Mouse (Mus musculus): ENCODE data around the gene Rab3c. TPM values are rescaled to one million over a fixed set of nuclear protein-coding genes. Genes with fewer than 3 reads are reported as not detected.

The Rab3c gene
- total and polyA plus RNA-seq, 3 experiments, result not detected

DNA sequence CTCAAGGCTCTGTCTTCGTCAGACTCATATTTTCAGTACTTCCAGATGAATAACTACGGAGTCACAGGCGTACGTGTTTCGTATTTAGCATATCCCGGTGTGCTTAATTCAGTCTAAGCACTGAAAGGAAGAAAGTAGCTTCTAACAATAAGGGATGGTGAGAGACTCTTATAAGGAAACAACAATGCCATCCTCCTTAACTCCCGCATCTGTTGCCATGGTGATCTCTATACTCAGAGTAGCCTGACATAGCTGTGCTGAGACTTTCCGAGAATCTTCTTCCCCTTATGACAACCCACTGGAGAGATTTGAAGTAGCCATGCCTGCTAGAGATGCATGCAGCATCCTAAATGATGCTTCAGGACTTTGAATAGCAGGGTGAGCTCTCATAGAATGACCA is 272.3 kb downstream of the Rab3c start:
- in situ Hi-C loops (cut with MboI; ENCODE audit: low pct_ligation_motif_present, low pct_unique_long_range_greater_than_20kb, low sequenced_read_pairs) (no loop called here), dilution Hi-C loops (cut with MboI; ENCODE audit: extremely low pct_ligation_motif_present, extremely low pct_unique_long_range_greater_than_20kb, low sequenced_read_pairs) (no loop called here)

DNA sequence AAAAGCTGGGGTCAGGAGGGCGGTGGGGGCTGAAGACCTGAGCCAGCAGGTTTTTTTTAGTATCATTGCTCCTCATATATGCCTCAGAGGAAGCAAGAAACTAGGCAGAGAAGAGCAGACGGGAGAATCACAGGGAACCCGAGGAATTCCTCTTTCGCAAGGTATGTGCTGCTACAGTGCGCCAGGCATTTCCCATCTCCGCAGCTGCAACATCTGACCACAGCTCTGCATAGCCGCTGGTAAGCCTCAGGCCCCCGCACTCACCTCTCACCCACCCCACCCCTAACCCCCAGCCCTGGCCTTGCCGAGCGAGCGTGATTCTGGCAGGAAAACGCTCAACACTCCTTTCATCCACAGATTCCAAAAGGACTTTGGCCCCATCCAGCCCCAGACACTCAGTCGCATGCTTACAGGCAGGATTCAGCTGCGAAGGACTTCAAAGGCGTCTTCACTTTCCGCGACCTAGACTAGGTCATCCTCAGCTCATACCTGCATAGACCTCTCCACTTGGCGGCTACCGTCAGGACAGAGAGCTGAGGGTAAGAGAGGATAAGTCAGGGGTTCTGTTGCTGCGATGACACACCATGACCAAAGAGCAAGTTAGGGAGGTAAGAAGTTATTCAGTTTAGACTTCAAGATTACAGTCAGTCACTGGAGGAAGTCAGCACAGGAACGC is 274.6 kb downstream of the Rab3c start:
- Histone ChIP-seq H3K36me3 (replicated peaks in 1 of 2; ENCODE audit: control insufficient read depth in 1 of 2, insufficient read depth in 1 of 2, low read length in 1 of 2) (no peaks in the 10 kb centered on the region), H3K27me3 (replicated peaks) (no peaks in the 10 kb centered on the region), H3K4me2 (ENCODE audit: insufficient read depth, low read depth, poor library complexity, severe bottlenecking) (no peak overlapping the region), H3K79me2 (replicated peaks; ENCODE audit: control insufficient read depth, extremely low read depth, insufficient read depth, poor library complexity, severe bottlenecking) (no peaks in the 10 kb centered on the region), H3K4me3 (replicated peaks in 1 of 3; ENCODE audit: low read depth in 2 of 3, low read length in 2 of 3, poor library complexity in 1 of 3) (no peak overlapping the region), H3K9me3 (replicated peaks; ENCODE audit: low read length) (peaks cover 27% of the 10 kb centered on the region), H3K27ac (ENCODE audit: insufficient read depth, low read depth) (no peak overlapping the region), H3K9ac (ENCODE audit: insufficient read depth, low read depth) (no peak overlapping the region), H3K4me1 (ENCODE audit: control insufficient read depth in 1 of 2, insufficient read depth in 2 of 2) (peaks cover 0 to 4% of the 10 kb centered on the region in 2 experiments; a peak in 1 of 4 replicates)
- DNase-seq (ENCODE audit: extremely low read depth), result no peak
- dilution Hi-C loops (cut with MboI; ENCODE audit: extremely low pct_ligation_motif_present, extremely low pct_unique_long_range_greater_than_20kb, low sequenced_read_pairs), result no loop called here
- TF ChIP-seq MAX (IDR thresholded peaks at IDR 0.05; ENCODE audit: low read length) (no peak), PAX5 (IDR thresholded peaks at IDR 0.05; ENCODE audit: low read length) (no peak), SIN3A (IDR thresholded peaks at IDR 0.05; ENCODE audit: low read length) (no peak), NELFE (IDR thresholded peaks at IDR 0.05; ENCODE audit: low read depth, low read length) (no peak), ZC3H11A (IDR thresholded peaks at IDR 0.05; ENCODE audit: low read depth, low read length) (no peak), GABPA (IDR thresholded peaks at IDR 0.05; ENCODE audit: insufficient replicate concordance, low read depth, low read length) (no peak), UBTF (IDR thresholded peaks at IDR 0.05; ENCODE audit: low read depth, low read length) (no peak), MEF2A (IDR thresholded peaks at IDR 0.05; ENCODE audit: borderline replicate concordance, low read depth, low read length) (no peak), EP300 (IDR thresholded peaks at IDR 0.05; ENCODE audit: low read length) (no peak)
- in situ Hi-C loops (cut with MboI; ENCODE audit: low pct_ligation_motif_present, low pct_unique_long_range_greater_than_20kb, low sequenced_read_pairs), result no loop called here

More for the DNA sequence above, 272.3 kb downstream of the Rab3c start:
- TF ChIP-seq NRF1 (IDR thresholded peaks at IDR 0.05; ENCODE audit: low read depth, low read length), result no peak
- no peak for TF ChIP-seq CHD1 (IDR thresholded peaks at IDR 0.05; ENCODE audit: low read depth, low read length)
- no peak for TF ChIP-seq POLR2A (IDR thresholded peaks at IDR 0.05; ENCODE audit: low read depth, low read length)
- TF ChIP-seq GABPA (IDR thresholded peaks at IDR 0.05; ENCODE audit: insufficient replicate concordance, low read depth, low read length), result no peak
- TF ChIP-seq ZKSCAN1 (IDR thresholded peaks at IDR 0.05; ENCODE audit: borderline replicate concordance, low read depth, low read length), result no peak
- no peak for TF ChIP-seq ETS1 (conservative IDR thresholded peaks at IDR 0.05; ENCODE audit: low read depth, low read length)
- no peak for TF ChIP-seq PAX5 (IDR thresholded peaks at IDR 0.05; ENCODE audit: low read length)
- TF ChIP-seq RCOR1 (conservative IDR thresholded peaks at IDR 0.05; ENCODE audit: low read depth, low read length), result no peak
- TF ChIP-seq EP300 (IDR thresholded peaks at IDR 0.05; ENCODE audit: low read length), result no peak
- TF ChIP-seq MXI1 (IDR thresholded peaks at IDR 0.05; ENCODE audit: low read depth, low read length), result no peak
- TF ChIP-seq TBP (conservative IDR thresholded peaks at IDR 0.05; ENCODE audit: low read depth, low read length), result no peak
- no peak for TF ChIP-seq POLR2AphosphoS2 (IDR thresholded peaks at IDR 0.05; ENCODE audit: low read depth, low read length)
- no peak for TF ChIP-seq ZNF384 (IDR thresholded peaks at IDR 0.05; ENCODE audit: low read depth, low read length)
- TF ChIP-seq TCF12 (IDR thresholded peaks at IDR 0.05; ENCODE audit: low read depth, low read length), result no peak
- no peak for DNase-seq (ENCODE audit: extremely low read depth)
- no peak overlapping the region for H3K27ac ChIP-seq (ENCODE audit: insufficient read depth, low read depth)
- no peak overlapping the region for H3K4me3 ChIP-seq (replicated peaks in 1 of 3; ENCODE audit: low read depth in 2 of 3, low read length in 2 of 3, poor library complexity in 1 of 3)
- H3K9ac ChIP-seq (ENCODE audit: insufficient read depth, low read depth), result no peak overlapping the region
- peaks cover 0 to 4% of the 10 kb centered on the region in 2 experiments; a peak in 1 of 4 replicates for H3K4me1 ChIP-seq (ENCODE audit: control insufficient read depth in 1 of 2, insufficient read depth in 2 of 2)
- peaks cover 31% of the 10 kb centered on the region for H3K9me3 ChIP-seq (replicated peaks; ENCODE audit: low read length)
- H3K27me3 ChIP-seq (replicated peaks), result no peaks in the 10 kb centered on the region
- H3K79me2 ChIP-seq (replicated peaks; ENCODE audit: control insufficient read depth, extremely low read depth, insufficient read depth, poor library complexity, severe bottlenecking), result no peaks in the 10 kb centered on the region
- no peak overlapping the region for H3K4me2 ChIP-seq (ENCODE audit: insufficient read depth, low read depth, poor library complexity, severe bottlenecking)
- H3K36me3 ChIP-seq (replicated peaks in 1 of 2; ENCODE audit: control insufficient read depth in 1 of 2, insufficient read depth in 1 of 2, low read length in 1 of 2), result no peaks in the 10 kb centered on the region

Other genes with a start within 250 kb of the Rab3c start
- gene Gapt, start 76.2 kb upstream of the Rab3c start, total RNA-seq (2012; rRNA removed), result 1.9 and 2.0 TPM in 2 replicates
- gene Gapt, start 76.2 kb upstream of the Rab3c start, total RNA-seq (2014; rRNA removed), result 4.1 TPM in 2 replicates
- gene Gapt, start 76.2 kb upstream of the Rab3c start, polyA plus RNA-seq (2012; ENCODE audit: insufficient read length, low read depth), result 11.7 and 16.0 TPM in 2 replicates
- 6.0 and 7.4 TPM in 2 replicates for gene Plk2, start 114.0 kb upstream of the Rab3c start, total RNA-seq (2012; rRNA removed)
- gene Plk2, start 114.0 kb upstream of the Rab3c start, total RNA-seq (2014; rRNA removed), result 8.9 and 9.2 TPM in 2 replicates
- gene Plk2, start 114.0 kb upstream of the Rab3c start, polyA plus RNA-seq (2012; ENCODE audit: insufficient read length, low read depth), result 5.1 and 6.4 TPM in 2 replicates